Mouse (Mus musculus) kidney, adult 9 months (tissue): ENCODE results near the gene Stard3.

Experiments
- DNase-seq: peaks from one replicate; pipeline ENCODE4 v3.0.0; 2022

Gene Stard3

DNA sequence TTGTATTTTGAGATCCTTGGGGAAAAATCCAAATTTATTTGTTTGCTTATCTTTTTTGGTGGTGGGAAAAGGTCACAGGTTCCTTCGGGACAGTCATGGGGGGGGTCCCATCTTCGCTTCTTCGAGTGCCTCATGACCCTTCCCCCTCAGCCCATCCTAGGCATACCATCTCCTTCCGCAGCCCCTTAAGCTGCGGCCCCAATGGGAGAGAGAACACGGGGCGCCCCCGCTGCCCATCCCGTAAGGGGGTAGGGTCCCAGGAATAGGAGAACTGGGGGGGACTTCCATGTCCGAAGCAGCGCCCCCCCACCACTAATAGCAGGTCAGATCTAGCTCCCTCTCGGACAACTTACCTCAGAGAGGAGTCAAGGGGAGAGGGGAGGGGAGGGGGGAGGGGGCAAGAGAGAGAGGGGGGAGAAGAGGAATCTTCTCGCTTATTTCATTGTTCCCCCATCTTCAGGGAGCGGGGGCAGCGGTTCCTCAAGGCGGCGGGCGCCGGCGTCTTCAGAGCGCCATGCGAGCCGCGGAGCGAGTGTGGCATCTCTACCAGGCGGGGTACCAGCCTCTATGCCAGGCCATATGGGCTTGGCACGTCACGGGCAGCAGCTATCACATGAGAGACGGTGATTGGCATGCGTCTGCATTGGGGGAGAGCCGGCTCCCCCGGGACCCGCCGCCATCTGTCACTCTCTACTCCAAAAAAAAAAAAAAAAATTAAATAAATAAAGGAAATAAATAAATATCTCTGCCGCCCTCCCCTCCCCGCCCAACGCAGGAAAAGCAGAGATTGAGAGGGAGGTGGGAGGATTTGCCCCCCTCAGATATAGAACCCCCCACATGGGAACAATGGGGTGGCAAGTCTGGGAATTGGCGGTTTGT is 28.8 kb upstream of the Stard3 start, which contains the start of gene Neurod2:
Neurod2 (minus strand) TSS at position 568 of the 879 bp plus-strand sequence.
- no peak for DNase-seq

- no peak for DNase-seq
Measured at GRCm38 (mm10) chr11:98329960-98330744, 28.0 kb upstream of the Stard3 start.

- DNase-seq: no peak
Measured at GRCm38 (mm10) chr11:98330745-98331204, 27.4 kb upstream of the Stard3 start.

GRCm38 (mm10) chr11:98331401-98331800 is 26.8 kb upstream of the Stard3 start:
- DNase-seq: no peak

DNA sequence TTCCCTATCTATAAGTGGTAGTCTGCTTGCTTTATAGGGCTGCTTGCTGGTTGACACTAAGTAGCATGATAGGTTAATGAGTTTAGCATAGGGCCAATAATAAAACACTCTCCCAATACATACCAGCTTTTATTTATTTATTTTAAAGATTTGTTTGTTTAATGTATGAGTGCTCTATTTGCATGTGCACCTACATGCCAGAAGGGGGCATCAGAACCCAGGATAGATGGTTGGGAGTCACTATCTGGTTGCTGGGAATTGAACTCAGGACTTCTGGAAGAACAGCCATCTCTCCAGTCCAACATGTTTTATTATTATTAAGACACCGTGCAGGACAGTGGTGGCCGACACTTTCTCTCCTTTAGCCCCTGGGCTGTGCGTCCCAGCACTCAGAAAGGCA is 26.0 kb upstream of the Stard3 start:
- no peak for DNase-seq

DNA sequence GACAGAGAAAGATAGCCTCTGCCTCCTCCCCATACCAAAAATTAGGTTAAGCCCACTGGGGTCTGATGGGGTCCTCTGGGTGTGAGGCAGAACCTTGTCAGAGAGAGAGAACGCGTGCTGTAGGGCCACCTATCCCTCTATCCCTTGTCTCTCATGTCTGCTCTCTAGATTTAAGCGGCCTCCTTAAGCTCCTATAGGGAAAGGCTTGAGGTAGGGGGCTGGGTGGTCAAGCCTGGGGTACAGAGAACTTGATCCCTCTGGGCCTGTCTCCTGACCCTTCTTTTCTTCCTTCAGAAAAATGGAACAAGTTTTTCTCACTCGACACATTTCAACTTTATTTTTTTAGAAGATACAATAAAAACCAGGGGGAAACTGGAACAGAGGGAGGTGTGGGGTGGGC is 25.3 kb upstream of the Stard3 start:
- no peak for DNase-seq

- DNase-seq: no peak
Measured at GRCm38 (mm10) chr11:98333263-98333696, 24.9 kb upstream of the Stard3 start.

GRCm38 (mm10) chr11:98333981-98334741 is 24.0 kb upstream of the Stard3 start:
- no peak for DNase-seq

- no peak for DNase-seq
Measured at GRCm38 (mm10) chr11:98335250-98335649, 22.9 kb upstream of the Stard3 start.

- DNase-seq: no peak
Measured at GRCm38 (mm10) chr11:98336245-98337107, 21.7 kb upstream of the Stard3 start.

DNA sequence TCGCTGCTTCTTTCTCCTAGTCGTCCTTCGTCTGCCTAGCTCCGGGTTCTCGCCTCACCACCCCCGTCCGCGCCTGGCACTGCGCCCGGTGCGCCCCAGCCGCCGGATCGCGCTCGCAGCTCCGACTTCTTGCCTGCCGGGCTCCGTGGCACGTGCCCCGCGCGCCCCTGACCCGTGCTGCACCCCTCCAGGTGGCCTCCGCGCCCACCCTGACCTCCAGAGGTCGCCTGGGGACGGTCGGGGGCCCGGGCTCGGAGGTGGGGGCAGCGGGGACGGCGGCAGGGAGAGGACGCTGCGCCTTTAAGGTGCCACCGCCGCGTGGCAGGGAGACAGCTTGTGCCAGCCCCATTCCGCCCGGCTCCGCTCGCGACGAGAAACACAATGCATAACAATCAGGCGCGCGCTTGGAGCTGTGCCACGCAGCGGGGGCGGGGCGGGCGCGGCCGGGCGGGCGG is 19.6 kb upstream of the Stard3 start:
- peak; percentile 58 for DNase-seq

DNA sequence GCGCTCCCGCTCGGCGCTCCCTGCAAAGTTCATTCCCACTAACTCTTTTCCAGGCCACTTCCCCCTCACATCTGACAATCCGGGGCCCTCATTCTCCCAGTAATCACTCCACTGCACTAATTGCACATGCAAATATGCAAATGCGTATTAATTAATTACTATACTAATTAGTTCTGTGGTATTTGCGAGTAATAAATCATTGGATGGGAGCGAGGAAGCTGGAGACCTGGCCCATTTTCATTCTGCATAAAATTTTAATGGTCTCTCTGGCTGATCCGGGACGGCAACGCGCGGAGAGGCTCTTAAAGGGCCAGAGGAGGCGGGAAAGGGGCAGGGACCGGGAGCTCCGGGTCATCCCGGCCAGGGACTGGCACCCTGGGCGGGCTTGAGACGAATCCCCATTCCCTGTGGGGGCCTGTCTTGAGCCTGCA is 19.1 kb upstream of the Stard3 start:
- no peak for DNase-seq

DNA sequence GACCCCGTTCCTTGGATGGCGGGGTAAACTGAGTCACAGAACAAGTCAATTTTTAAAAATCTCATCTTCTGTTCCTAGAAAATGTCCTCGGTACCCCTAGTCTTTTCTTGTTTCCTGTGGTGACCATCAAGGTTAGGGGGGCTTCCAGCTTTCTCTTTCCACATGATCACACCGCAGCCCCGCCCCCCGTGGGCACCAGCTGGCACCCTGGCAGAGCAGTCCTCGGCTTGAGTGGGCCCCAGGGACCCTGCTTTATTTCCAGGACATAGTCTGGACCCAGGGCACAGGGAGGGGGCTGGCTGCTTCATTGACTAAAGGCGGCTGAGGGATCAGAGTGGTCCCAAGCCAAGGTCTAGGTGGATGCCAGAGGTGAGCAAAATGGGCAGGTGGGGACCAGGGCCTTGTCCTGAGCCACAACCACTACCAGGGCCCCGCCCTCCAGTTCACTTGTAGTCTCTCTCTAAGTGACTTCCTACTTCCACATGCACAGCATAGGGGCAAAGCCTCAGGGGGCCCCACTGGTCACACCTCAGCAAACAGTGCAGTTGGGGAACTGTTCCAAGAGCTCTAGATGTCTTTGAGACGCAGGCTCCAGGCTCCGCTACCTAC is 18.4 kb upstream of the Stard3 start:
- DNase-seq: no peak

DNA sequence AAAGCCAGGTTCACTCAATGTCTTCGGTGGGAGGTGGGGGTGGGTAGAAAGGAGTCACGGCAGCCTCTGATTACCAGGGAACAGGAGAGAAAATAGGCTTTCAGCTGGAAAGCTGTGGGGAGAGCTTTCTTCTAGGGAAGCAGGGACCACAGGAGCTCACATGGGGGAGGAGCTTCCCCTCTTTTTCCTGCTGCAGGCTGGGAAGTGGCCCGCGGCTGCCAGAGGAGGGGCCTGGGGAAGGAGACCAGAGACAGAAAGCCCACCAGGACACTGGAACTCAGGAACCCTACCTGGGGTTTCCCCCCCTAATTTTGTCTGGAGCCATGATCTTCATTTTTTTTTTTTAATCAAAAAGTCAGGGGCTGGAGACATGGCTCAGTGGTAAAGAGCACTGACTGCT is 17.6 kb upstream of the Stard3 start:
- DNase-seq: no peak

GRCm38 (mm10) chr11:98341174-98341573 is 17.0 kb upstream of the Stard3 start:
- DNase-seq: no peak

GRCm38 (mm10) chr11:98342000-98342945 is 15.9 kb upstream of the Stard3 start:
- DNase-seq: peak; percentile 98

DNA sequence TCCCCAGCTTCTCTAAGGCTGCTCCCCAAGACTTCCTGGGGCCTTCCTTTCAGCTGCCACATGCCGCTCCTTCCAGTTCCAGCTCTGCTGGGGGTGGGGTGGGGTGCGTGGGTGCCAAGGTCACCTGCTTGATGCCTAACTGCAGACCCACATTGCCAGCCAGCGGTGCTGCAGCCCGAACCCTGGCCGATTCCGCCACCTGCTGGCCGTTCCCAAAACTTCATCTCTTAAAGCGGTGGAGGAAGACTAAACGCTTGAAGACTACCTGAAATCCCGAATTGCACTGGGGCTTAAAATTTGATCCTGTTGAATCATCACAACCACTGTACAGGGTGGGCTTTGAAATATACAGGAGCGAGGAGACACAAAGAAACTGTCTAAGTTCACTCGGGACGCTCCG is 12.9 kb upstream of the Stard3 start:
- peak; percentile 87 for DNase-seq

DNA sequence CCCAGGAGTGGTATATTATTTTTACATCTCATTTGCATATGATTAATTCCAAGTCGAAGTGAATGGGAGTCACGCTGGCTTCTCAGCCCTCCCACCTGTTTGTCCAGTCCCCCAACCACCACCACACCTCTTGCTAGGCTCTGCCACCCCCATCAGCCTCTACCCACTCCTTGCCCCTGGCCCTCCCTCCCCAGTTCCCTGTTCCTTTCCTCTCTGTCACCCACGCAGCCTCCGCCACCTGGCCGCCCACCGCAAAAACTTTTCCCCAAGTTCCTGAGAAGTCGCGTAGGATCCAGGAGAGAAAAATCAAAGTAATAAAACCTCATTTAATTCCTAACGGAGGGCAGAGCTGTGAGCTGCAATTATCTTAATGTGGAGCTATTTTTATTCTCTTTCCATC is 12.0 kb upstream of the Stard3 start:
- no peak for DNase-seq

GRCm38 (mm10) chr11:98347385-98348082 is 10.6 kb upstream of the Stard3 start:
- DNase-seq: peak; percentile 59
